Mouse (Mus musculus): ENCODE measurements around the gene Camk2n1. TPM values are rescaled to one million over a fixed set of nuclear protein-coding genes. Genes with fewer than 3 reads are reported as not detected.

The Camk2n1 gene
- polyA plus RNA-seq, 1 experiment from 2014 or later: 7.5 TPM

DNA sequence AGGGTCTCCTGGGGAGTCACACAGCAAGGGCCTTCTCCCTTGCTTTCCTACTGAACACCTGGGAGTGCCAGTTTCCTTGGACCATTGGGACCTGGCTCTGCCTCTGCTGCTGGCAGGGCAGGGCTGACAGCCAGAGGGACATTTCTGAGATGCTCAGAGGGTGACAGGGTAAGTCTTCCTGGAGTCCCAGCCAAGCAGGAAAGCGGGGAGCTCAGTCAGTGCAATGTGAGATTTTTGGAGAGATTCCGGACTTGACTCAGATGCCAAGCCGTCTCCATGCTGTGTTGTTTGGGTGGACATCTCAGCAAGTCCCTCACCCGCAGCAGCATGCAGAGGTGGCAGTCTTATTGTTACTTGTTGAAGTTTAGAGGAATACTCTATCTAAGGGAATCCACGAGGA lies 13.3 kb downstream of the Camk2n1 start:
- Histone ChIP-seq H3K4me1 (ENCODE audit: control insufficient read depth, insufficient read depth, low read length) (peaks cover 27% of the 10 kb centered on the region), H3K4me3 (ENCODE audit: low read depth, low read length) (no peak overlapping the region), H3K9ac (ENCODE audit: low read length) (no peak overlapping the region), H3K4me2 (ENCODE audit: low read length) (no peak overlapping the region), H3K27me3 (replicated peaks; ENCODE audit: control insufficient read depth, insufficient read depth, low read length) (peaks cover 8% of the 10 kb centered on the region), H3K36me3 (ENCODE audit: control insufficient read depth, insufficient read depth, low read length) (no peaks in the 10 kb centered on the region), H3K9me3 (replicated peaks; ENCODE audit: control insufficient read depth, low read length) (no peaks in the 10 kb centered on the region), H3K27ac (ENCODE audit: low read depth, low read length) (no peak overlapping the region)
- DNase-seq (ENCODE audit: low spot score) (no peak), ATAC-seq (no peak)
- WGBS: 83% methylated on average over 5 of the region's 5 CpGs

DNA sequence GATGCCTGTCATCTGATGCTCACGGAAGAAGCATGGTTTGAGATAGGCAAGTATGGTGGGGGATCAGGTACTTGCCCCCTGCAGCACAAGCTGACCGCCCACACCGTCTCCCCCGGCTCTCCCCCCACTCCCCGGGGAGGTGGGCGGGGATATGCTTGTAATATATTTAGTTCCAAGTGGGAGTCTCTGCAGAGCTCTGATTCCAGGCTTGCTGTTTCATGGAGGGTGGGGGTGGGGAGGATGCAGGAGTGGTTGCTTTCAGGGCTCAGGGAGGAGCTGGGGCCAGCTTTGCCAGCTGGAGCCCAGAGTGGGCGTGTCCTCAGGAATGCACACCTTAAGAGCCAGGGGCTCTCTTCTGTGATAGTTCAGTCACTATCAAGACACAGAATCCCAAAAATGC lies 15.0 kb downstream of the Camk2n1 start:
- no peak overlapping the region for H3K4me2 ChIP-seq (ENCODE audit: low read length)
- H3K4me1 ChIP-seq (ENCODE audit: control insufficient read depth, insufficient read depth, low read length): peaks cover 12% of the 10 kb centered on the region
- H3K36me3 ChIP-seq (ENCODE audit: control insufficient read depth, insufficient read depth, low read length): no peaks in the 10 kb centered on the region
- ATAC-seq (no peak), DNase-seq (ENCODE audit: low spot score) (no peak)
- H3K9ac ChIP-seq (ENCODE audit: low read length): no peak overlapping the region
- WGBS: 18% methylated on average over 7 of the region's 7 CpGs
- no peak overlapping the region for H3K27ac ChIP-seq (ENCODE audit: low read depth, low read length)
- H3K27me3 ChIP-seq (replicated peaks; ENCODE audit: control insufficient read depth, insufficient read depth, low read length): peaks cover 8% of the 10 kb centered on the region
- no peak overlapping the region for H3K4me3 ChIP-seq (ENCODE audit: low read depth, low read length)
- H3K9me3 ChIP-seq (replicated peaks; ENCODE audit: control insufficient read depth, low read length): no peaks in the 10 kb centered on the region

DNA sequence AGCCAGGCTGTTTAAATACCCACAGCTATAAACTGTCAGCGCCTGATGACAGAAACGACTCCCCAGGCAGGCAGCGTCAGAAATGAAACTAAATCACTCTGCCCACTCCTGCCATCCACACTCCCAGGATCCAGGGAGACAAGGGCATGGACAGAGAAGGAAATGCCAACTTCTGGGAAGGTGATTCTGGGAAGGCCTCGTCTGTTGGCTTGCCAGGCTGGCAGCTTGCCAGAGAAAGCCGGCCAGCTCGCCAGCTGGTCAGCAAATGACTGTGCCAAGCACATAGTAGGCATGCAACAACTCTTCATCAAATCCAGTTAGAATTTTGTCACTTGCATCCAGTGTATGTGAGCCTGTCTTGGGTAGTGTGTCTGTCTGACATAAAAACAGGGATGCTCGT lies 17.1 kb downstream of the Camk2n1 start:
- 56% methylated on average over 7 of the region's 7 CpGs for WGBS
- Histone ChIP-seq H3K27ac (ENCODE audit: low read depth, low read length) (no peak overlapping the region), H3K36me3 (ENCODE audit: control insufficient read depth, insufficient read depth, low read length) (no peaks in the 10 kb centered on the region), H3K9ac (ENCODE audit: low read length) (no peak overlapping the region), H3K27me3 (replicated peaks; ENCODE audit: control insufficient read depth, insufficient read depth, low read length) (peaks cover 8% of the 10 kb centered on the region; the same call in 1 of the 2 replicates), H3K4me3 (ENCODE audit: low read depth, low read length) (no peak overlapping the region), H3K9me3 (replicated peaks; ENCODE audit: control insufficient read depth, low read length) (no peaks in the 10 kb centered on the region), H3K4me1 (ENCODE audit: control insufficient read depth, insufficient read depth, low read length) (peaks cover 4% of the 10 kb centered on the region; the same call in 1 of the 2 replicates), H3K4me2 (ENCODE audit: low read length) (no peak overlapping the region)
- ATAC-seq: no peak
- DNase-seq (ENCODE audit: low spot score): no peak

GRCm38 (mm10) chr4:138479595-138479994 lies 25.5 kb downstream of the Camk2n1 start:
- Histone ChIP-seq H3K4me3 (ENCODE audit: low read depth, low read length) (no peak overlapping the region), H3K4me2 (ENCODE audit: low read length) (no peak overlapping the region), H3K9me3 (replicated peaks; ENCODE audit: control insufficient read depth, low read length) (no peaks in the 10 kb centered on the region), H3K27ac (ENCODE audit: low read depth, low read length) (no peak overlapping the region), H3K9ac (ENCODE audit: low read length) (no peak overlapping the region), H3K27me3 (replicated peaks; ENCODE audit: control insufficient read depth, insufficient read depth, low read length) (no peaks in the 10 kb centered on the region), H3K4me1 (ENCODE audit: control insufficient read depth, insufficient read depth, low read length) (no peaks in the 10 kb centered on the region), H3K36me3 (ENCODE audit: control insufficient read depth, insufficient read depth, low read length) (no peaks in the 10 kb centered on the region)
- no peak for ATAC-seq
- DNase-seq (ENCODE audit: low spot score): no peak
- 85% methylated on average over 7 of the region's 7 CpGs for whole genome bisulfite sequencing

DNA sequence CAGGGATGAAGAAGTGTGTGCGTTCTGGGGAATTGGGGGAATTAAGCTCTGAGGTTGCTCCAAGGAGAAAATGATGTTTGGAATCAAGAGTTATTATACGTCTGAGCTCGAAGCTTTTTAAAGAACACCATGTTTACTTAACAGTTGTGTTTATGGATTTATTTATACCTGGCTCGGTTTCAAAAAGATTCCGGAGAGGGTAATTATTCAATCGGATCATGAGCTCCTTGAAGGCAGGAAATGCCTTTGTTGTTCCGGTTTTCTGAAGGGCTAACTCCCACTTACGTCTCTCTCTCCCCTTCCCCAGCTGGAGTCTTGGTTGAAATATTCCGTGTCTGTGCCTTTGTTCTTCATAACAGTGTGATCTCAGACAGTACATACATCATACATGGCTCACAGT lies 26.8 kb downstream of the Camk2n1 start:
- DNase-seq (ENCODE audit: low spot score) (no peak), ATAC-seq (no peak)
- no peaks in the 10 kb centered on the region for H3K9me3 ChIP-seq (replicated peaks; ENCODE audit: control insufficient read depth, low read length)
- H3K9ac ChIP-seq (ENCODE audit: low read length): no peak overlapping the region
- H3K27ac ChIP-seq (ENCODE audit: low read depth, low read length): no peak overlapping the region
- H3K27me3 ChIP-seq (replicated peaks; ENCODE audit: control insufficient read depth, insufficient read depth, low read length): no peaks in the 10 kb centered on the region
- 65% methylated on average over 9 of the region's 9 CpGs for WGBS
- H3K4me2 ChIP-seq (ENCODE audit: low read length): no peak overlapping the region
- no peaks in the 10 kb centered on the region for H3K4me1 ChIP-seq (ENCODE audit: control insufficient read depth, insufficient read depth, low read length)
- no peaks in the 10 kb centered on the region for H3K36me3 ChIP-seq (ENCODE audit: control insufficient read depth, insufficient read depth, low read length)
- H3K4me3 ChIP-seq (ENCODE audit: low read depth, low read length): no peak overlapping the region

DNA sequence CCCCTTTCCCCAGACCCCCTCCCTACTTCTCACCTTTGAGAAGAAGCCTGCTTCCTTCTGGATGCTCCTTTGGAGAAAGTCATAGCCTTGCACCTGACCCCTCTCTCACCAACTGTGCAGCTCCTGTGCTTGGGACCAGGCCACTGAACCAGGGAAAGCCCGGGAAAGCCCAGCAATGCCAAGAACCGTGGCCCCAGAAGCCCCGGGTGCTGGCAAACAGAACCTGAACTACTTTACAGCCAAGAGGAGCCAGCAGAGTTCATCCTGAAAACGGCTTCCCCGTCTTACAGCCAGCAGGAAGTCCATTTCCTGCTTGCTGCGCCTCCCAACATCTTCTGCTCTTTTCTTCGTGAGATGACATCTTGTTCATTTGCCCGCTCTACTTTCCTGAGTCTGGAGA lies 28.6 kb downstream of the Camk2n1 start:
- ATAC-seq: no peak
- Histone ChIP-seq H3K4me2 (ENCODE audit: low read length) (no peak overlapping the region), H3K36me3 (ENCODE audit: control insufficient read depth, insufficient read depth, low read length) (no peaks in the 10 kb centered on the region), H3K4me3 (ENCODE audit: low read depth, low read length) (no peak overlapping the region), H3K27ac (ENCODE audit: low read depth, low read length) (no peak overlapping the region), H3K9me3 (replicated peaks; ENCODE audit: control insufficient read depth, low read length) (no peaks in the 10 kb centered on the region), H3K27me3 (replicated peaks; ENCODE audit: control insufficient read depth, insufficient read depth, low read length) (no peaks in the 10 kb centered on the region), H3K4me1 (ENCODE audit: control insufficient read depth, insufficient read depth, low read length) (no peaks in the 10 kb centered on the region), H3K9ac (ENCODE audit: low read length) (no peak overlapping the region)
- WGBS: 81% methylated on average over 8 of the region's 8 CpGs
- no peak for DNase-seq (ENCODE audit: low spot score)

- H3K9me3 ChIP-seq (replicated peaks; ENCODE audit: control insufficient read depth, low read length): no peaks in the 10 kb centered on the region
- H3K4me1 ChIP-seq (ENCODE audit: control insufficient read depth, insufficient read depth, low read length): no peaks in the 10 kb centered on the region; the same call in 1 of the 2 replicates
- WGBS: 45% methylated on average over 8 of the region's 8 CpGs
- H3K27ac ChIP-seq (ENCODE audit: low read depth, low read length): no peak overlapping the region
- H3K36me3 ChIP-seq (ENCODE audit: control insufficient read depth, insufficient read depth, low read length): no peaks in the 10 kb centered on the region
- no peaks in the 10 kb centered on the region for H3K27me3 ChIP-seq (replicated peaks; ENCODE audit: control insufficient read depth, insufficient read depth, low read length)
- no peak overlapping the region for H3K4me2 ChIP-seq (ENCODE audit: low read length)
- no peak overlapping the region for H3K4me3 ChIP-seq (ENCODE audit: low read depth, low read length)
- no peak for ATAC-seq
- no peak overlapping the region for H3K9ac ChIP-seq (ENCODE audit: low read length)
- DNase-seq (ENCODE audit: low spot score): no peak
Measured at GRCm38 (mm10) chr4:138488241-138488640, 34.1 kb downstream of the Camk2n1 start.

GRCm38 (mm10) chr4:138491088-138491487 lies 37.0 kb downstream of the Camk2n1 start:
- Histone ChIP-seq H3K27me3 (replicated peaks; ENCODE audit: control insufficient read depth, insufficient read depth, low read length) (no peaks in the 10 kb centered on the region), H3K4me2 (ENCODE audit: low read length) (no peak overlapping the region), H3K4me1 (ENCODE audit: control insufficient read depth, insufficient read depth, low read length) (peaks cover 24% of the 10 kb centered on the region), H3K9ac (ENCODE audit: low read length) (no peak overlapping the region), H3K4me3 (ENCODE audit: low read depth, low read length) (no peak overlapping the region), H3K27ac (ENCODE audit: low read depth, low read length) (no peak overlapping the region), H3K9me3 (replicated peaks; ENCODE audit: control insufficient read depth, low read length) (no peaks in the 10 kb centered on the region), H3K36me3 (ENCODE audit: control insufficient read depth, insufficient read depth, low read length) (no peaks in the 10 kb centered on the region)
- ATAC-seq (no peak), DNase-seq (ENCODE audit: low spot score) (no peak)
- WGBS: 76% methylated on average over 4 of the region's 4 CpGs

DNA sequence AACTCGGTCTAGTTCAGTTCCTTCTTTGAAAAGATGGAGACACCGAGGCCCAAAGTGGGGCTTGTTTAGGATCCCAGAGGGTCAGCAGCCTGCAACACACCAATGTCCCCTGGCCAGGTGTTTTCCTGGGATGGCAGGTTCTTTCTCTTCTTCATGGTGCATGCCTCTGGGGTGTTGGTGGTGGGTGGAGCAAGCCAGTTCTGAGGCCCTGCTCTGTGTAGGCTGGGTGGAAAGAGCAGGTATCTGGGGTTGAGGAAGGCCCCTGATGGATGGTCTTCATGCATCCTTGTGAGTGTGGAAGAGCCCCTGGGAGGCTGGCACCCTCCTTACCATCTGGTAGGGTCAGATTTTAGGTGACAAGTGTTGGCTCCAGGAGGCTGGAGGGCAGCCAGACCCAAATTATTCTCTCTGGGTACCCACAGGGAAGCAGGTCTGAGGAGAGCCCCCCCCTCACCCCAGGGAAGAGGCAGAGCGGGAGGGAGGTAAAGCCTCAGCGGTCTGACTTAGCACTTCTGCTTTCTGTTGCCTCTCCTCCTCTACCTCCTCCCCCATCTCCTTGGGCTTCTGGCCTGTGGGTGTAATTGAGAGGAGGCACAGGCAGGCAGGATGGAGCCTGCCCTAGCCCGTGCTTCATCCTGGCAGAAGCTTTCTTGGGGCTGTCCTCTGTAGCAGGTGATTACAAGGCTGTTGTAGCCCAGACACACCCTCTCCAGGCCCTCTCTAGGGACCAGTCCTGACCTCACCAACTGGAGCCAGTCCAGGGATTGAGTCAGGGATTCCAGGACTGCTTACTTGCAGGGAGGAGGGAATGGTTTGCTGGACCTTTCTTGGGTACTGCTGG lies 39.3 kb downstream of the Camk2n1 start:
- Histone ChIP-seq H3K9me3 (replicated peaks; ENCODE audit: control insufficient read depth, low read length) (no peaks in the 10 kb centered on the region), H3K4me2 (ENCODE audit: low read length) (no peak overlapping the region), H3K36me3 (ENCODE audit: control insufficient read depth, insufficient read depth, low read length) (no peaks in the 10 kb centered on the region), H3K27ac (ENCODE audit: low read depth, low read length) (no peak overlapping the region), H3K27me3 (replicated peaks; ENCODE audit: control insufficient read depth, insufficient read depth, low read length) (no peaks in the 10 kb centered on the region), H3K4me1 (ENCODE audit: control insufficient read depth, insufficient read depth, low read length) (peaks cover 27% of the 10 kb centered on the region), H3K9ac (ENCODE audit: low read length) (no peak overlapping the region), H3K4me3 (ENCODE audit: low read depth, low read length) (no peak overlapping the region)
- WGBS: 47% methylated on average over 5 of the region's 5 CpGs
- ATAC-seq: no peak
- DNase-seq (ENCODE audit: low spot score): no peak

Data from forebrain, embryonic 14.5 days (tissue).